Mouse (Mus musculus) left cerebral cortex, postnatal 25 days (tissue): ENCODE measurements around the gene Abhd11. TPM values are rescaled to one million over a fixed set of nuclear protein-coding genes. Genes with fewer than 3 reads are reported as not detected.

Source experiments
- DNase-seq, 2 experiments: peaks; one replicate each; pipeline ENCODE4 v3.0.0; 2022; ENCODE audit warnings: low spot score in 2 of 2, mixed read lengths in 1 of 2
- intact Hi-C: fragments of 180-260 bp; cut with DNase I; formaldehyde crosslinking; loops from one replicate; pipeline ENCODE4 v1.15.1; 2025
- total RNA-seq, 2 experiments: library from RNA; stranded (reverse); gene quantifications; 2 replicates each; pipeline ENCODE4 v1.2.3; 2021

The Abhd11 gene
- total RNA-seq, 2 experiments from 2014 or later = 35.5 to 41.4 TPM

DNA sequence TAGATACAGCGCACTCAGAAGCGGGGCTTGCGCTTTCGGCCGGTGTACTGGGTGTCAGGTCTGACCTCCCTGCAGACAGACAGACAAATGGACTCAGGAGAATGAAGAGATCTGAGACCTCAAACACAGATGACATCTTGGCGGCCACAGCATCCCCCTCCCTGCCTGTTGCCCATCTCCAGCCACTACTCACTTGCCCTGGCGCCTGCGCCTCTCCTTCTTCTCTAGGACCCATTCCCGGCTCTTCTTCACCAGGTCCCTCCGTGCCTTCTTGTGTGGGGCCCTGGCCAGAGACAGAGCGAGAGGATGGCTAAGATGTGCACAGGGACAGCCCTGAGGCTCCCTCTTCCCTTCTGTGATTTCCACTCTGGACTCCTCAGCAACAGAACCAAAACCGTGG is 44.4 kb downstream of the Abhd11 start:
- no peak for DNase-seq
- intact Hi-C loops = loop anchor here (5.0 kb wide), 1 partner anchor 36 kb away; no protein-coding TSS in a partner anchor

Other genes with a start within 250 kb of the Abhd11 start
- gene Tmem270, start 102.4 kb upstream of the Abhd11 start, total RNA-seq = not detected
- not detected for gene Cldn13, start 93.6 kb upstream of the Abhd11 start, total RNA-seq
- gene Mettl27, start 76.8 kb upstream of the Abhd11 start, total RNA-seq = 1 to 10 TPM; 9.0 to 9.8 TPM
- gene Cldn4, start 62.2 kb upstream of the Abhd11 start, total RNA-seq = not detected
- under 1 TPM; 0.39 to 0.62 TPM for gene Cldn3, start 22.9 kb upstream of the Abhd11 start, total RNA-seq
- 100 to 1,000 TPM; 388 to 416 TPM for gene Stx1a, start 14.3 kb downstream of the Abhd11 start, total RNA-seq
- gene Dnajc30, start 55.0 kb downstream of the Abhd11 start, total RNA-seq = 10 to 100 TPM; 38.3 to 42.4 TPM
- gene Bud23, start 55.8 kb downstream of the Abhd11 start, total RNA-seq = 10 to 100 TPM; 49.7 to 51.0 TPM
- 10 to 100 TPM; 25.3 to 28.7 TPM for gene Vps37d, start 69.1 kb downstream of the Abhd11 start, total RNA-seq
- gene Mlxipl, start 80.7 kb downstream of the Abhd11 start, total RNA-seq = 1 to 10 TPM; 4.6 to 5.7 TPM
- gene Tbl2, start 140.5 kb downstream of the Abhd11 start, total RNA-seq = 10 to 100 TPM; 30.1 to 30.7 TPM
- gene Bcl7b, start 159.1 kb downstream of the Abhd11 start, total RNA-seq = 10 to 100 TPM; 52.4 to 53.4 TPM
- 10 to 100 TPM; 64.5 to 72.0 TPM for gene Baz1b, start 178.1 kb downstream of the Abhd11 start, total RNA-seq
- 1 to 10 TPM; 6.5 to 7.2 TPM for gene Fzd9, start 242.1 kb downstream of the Abhd11 start, total RNA-seq